Mouse (Mus musculus) adrenal gland (tissue): ENCODE results near the gene Gpr161.
"Not testable (repeated sequence)": the region's sequence is repeated elsewhere in the genome, so short reads cannot be mapped to it uniquely, and the experiment has no call there.

ENCODE experiments used
- intact Hi-C: fragments of 180-260 bp; cut with DNase I; formaldehyde crosslinking; loops from one replicate; pipeline ENCODE4 v1.15.1; 2025

Gene Gpr161

DNA sequence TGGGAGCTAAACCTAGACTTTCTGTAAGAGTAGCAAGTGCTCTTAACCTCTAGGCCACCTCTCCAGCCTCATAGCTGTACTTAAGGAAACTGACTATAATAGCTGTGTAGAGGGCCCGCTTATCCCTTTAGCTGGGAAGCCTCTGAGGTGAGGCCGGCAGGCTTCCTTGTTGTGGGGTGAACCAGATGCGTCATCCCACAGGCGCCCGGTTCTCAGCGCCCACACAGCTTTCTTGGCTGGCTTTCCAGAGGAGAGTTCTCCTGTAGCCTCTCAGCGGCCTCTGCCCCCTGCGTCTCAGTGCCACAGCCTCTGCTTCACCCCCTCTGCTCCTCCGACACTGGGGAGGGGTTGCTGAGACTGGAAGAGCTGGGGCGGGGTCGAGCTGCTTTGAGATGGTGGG lies 20.8 kb downstream of the Gpr161 start:
- intact Hi-C loops, result no loop called here

DNA sequence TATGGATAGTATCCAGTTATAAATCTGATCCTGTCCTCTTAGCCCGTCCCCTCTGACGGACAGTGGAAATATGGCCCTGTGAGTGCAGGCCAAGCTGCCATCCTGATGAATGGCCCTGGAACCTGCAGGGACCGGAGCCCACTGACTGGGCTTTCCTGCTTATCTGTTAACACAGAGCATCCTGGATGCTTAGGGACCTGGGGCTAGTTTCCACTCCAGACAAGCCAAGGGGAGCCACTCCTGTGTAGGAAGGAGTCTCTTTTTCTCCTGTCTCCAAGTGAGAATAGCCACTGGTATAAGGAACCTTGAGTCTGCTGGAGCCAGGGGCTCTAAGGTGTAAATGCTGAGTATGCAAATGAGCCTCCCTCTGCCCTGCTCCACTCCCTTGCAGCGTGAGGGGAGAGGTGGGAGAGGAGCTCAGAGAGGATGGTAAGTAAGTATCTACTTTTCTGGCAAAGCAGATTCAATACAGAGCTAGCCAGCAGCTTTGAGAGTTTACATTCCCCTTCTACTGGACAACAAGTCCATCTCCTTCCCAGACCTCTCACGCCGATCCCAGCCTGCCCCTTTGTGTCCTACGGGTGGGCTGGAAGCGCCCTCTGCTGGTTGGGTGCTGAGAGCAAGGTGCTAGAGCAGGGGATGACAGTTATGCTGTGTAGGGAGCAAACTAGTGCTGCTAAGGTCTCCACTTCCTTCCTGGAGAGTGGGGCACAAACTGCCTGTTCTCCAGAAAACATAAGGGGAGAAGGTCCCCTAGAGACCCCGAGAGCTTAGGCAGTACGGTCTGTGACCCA lies 24.7 kb downstream of the Gpr161 start:
- intact Hi-C loops, result loop anchor here (2.0 kb wide), 1 partner anchor 68 kb away; no protein-coding TSS in a partner anchor

- intact Hi-C loops, result loop anchor here (2.0 kb wide), 1 partner anchor 69 kb away; no protein-coding TSS in a partner anchor
These were observed 25.8 kb downstream of the Gpr161 start for GRCm38 (mm10) chr1:165321393-165321861.

GRCm38 (mm10) chr1:165321891-165322290 lies 26.3 kb downstream of the Gpr161 start:
- intact Hi-C loops, result loop anchor here (2.0 kb wide), 1 partner anchor 69 kb away; no protein-coding TSS in a partner anchor

- intact Hi-C loops, result no loop called here
These were observed 27.3 kb downstream of the Gpr161 start for GRCm38 (mm10) chr1:165322934-165323333.

DNA sequence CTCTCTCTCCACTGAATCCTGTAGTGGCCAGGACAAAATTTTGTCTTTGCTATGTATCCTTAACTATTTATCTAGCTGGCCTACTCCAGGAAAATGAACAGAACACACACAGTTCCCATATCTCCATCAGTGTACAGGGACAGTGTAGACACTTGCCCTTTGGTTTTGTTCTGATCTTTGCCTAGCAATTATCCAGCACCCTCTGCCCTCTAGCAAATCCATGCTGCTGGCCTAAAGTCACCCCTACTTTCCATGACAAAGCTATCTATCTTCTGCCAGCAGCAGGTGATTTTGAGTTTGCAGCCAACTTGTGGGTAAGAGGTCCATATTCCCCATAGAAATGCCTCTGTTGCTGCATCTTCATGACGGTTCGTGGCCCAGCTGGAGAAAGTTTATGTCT lies 31.8 kb downstream of the Gpr161 start:
- intact Hi-C loops, result no loop called here

DNA sequence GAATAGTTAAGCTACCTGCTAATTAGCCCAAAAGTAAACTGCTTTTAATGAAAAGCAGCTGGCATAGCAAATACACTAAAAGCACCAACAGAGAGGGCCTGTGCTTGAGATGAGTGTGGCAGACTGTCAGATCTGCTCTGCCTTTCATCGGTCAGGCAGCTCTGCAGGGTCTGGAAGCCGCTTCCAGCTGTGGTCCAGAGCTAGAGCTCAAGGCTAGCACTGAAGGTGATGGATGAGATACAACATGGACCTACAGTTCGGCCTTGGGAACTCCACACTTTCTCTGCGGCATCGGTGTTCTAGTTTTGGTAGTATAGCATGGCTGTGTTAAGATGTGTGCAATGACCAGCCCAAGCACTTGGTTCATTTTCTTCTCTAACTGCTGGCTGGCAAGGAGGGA lies 32.2 kb downstream of the Gpr161 start:
- intact Hi-C loops, result no loop called here

DNA sequence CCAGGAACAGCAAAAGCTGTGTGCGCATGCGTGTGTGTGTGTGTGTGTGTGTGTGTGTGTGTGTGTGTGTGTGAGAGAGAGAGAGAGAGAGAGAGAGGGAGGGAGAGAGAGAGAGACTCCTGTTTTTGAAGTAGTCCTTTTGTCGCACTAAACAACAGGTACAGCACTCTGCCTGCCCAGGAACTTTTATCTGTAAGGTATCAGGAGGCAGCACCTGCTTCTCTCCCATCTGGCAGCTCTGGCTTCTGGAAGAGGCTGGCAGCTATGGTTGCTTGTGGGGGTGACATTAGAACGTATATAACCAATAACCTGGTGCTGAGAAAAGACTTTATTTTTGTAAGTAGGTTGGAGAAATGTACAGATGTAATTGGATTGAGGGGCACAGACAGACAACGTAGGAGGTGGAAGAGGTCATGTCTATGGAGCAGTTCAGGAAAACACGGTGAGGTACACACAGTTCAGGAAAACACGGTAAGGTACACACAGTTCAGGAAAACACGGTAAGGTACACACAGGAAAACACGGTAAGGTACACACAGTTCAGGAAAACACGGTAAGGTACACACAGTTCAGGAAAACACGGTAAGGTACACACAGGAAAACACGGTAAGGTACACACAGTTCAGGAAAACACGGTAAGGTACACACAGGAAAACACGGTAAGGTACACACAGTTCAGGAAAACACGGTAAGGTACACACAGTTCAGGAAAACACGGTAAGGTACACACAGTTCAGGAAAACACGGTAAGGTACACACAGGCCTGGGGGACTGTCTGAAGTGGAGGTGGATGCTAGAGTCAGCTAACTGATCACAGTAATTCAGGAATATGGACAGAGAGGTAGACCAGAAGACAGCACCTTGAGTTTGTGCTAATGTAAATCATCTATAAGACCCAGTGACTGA lies 33.0 kb downstream of the Gpr161 start:
- intact Hi-C loops, result not testable (repeated sequence)

- intact Hi-C loops, result no loop called here
These were observed 35.3 kb downstream of the Gpr161 start for GRCm38 (mm10) chr1:165330859-165331258.

- intact Hi-C loops, result no loop called here
These were observed 37.2 kb downstream of the Gpr161 start for GRCm38 (mm10) chr1:165332797-165333196.

GRCm38 (mm10) chr1:165342126-165342525 lies 46.5 kb downstream of the Gpr161 start:
- intact Hi-C loops, result no loop called here

- intact Hi-C loops, result no loop called here
These were observed 48.9 kb downstream of the Gpr161 start for GRCm38 (mm10) chr1:165344453-165344852.

DNA sequence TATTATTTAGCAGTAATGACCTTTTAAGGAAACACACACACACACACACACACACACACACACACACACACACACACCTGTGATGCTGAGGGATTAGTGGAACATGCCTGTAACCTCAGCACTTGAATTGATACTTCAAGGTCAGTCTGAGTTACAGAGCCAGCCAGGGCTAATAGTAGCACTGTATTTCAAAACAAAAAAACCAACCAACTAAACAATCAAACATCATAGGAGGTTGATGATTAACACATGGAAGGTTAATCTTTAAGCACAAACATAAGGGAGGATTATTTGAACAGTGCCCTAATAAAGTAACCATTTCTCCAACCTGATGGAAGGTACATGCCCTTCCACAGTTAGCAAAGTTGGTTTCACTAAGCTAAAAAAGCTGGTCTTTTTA lies 53.0 kb downstream of the Gpr161 start:
- intact Hi-C loops, result no loop called here

DNA sequence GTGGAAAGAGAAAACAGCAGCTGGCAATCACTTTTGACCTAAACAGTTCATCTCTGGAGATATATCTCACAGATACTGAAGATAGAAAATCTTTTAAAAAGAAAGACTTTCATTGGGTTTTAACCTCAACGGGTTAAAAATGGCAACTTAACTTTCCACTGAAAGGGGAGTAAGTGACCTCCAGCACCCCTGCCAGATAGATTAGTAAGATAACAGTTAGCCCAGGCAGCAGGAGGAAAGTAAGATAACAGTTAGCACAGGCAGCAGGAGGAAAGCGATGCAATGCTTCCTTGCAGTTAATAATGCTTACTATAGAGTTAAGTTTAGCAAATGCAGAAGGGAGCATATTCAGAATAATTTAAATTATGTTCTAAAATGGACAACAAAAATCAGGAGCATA lies 60.8 kb downstream of the Gpr161 start:
- intact Hi-C loops, result no loop called here

- intact Hi-C loops, result no loop called here
These were observed 67.7 kb downstream of the Gpr161 start for GRCm38 (mm10) chr1:165363271-165363670.

- intact Hi-C loops, result no loop called here
These were observed 69.5 kb downstream of the Gpr161 start for GRCm38 (mm10) chr1:165365057-165365456.

- intact Hi-C loops, result no loop called here
These were observed 75.4 kb downstream of the Gpr161 start for GRCm38 (mm10) chr1:165370990-165371389.

DNA sequence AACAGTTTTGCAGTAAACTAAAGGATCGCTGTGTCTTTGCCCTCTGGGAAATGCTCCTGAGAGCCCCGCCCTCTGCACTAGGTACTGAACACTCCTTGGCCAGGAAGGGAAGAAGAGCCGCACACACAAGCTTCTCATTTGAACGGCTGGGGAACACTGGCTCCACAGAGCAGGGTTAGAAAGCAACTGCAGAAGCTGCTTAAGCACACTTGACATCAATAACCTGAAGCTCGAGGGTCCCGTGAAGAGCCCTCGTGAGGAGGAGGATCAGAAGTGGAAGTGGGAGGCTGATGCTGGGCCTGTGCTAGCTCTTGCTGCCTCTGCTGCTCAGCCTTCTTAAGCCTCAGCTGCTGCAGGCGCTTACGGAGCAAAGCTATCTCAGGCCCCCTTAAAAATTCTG lies 78.2 kb downstream of the Gpr161 start:
- intact Hi-C loops, result no loop called here
